Mouse (Mus musculus) testis, adult 2 months (tissue): ENCODE results near the gene Rogdi.

Experiments
- CTCF ChIP-seq: fragments of 200-500 bp; IDR thresholded peaks from 2 replicates; pipeline ENCODE4 v1.5.1; 2012; ENCODE audit warnings: low read depth, mild to moderate bottlenecking, inconsistent platforms, low read length, moderate library complexity; ENCODE audit not compliant: control insufficient read depth, insufficient read depth, insufficient replicate concordance
- POLR2A ChIP-seq: fragments of 200-500 bp; IDR thresholded peaks from 2 replicates; pipeline ENCODE4 v1.6.1; 2012; ENCODE audit warnings: low read depth, mild to moderate bottlenecking, inconsistent platforms, low read length, moderate library complexity; ENCODE audit not compliant: control insufficient read depth

DNA sequence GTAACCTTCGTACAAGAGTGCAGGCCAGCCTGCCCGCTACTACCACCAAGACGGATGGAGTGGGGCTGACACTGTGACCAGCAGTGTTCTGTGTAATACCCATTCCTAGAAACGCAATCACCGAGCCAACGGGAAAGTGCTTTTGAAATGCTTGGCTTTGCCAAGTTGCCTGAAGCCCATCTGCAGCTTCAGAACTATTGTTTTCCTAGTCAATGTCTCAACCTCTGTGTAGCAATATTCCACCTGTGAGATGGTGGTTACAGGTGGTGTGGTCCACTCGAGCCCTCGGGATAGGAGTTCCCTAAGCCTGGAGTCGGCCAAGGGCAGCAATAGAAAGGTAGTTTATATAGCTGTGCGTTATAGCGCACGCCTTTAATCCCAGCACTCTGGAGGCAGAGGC is 28.6 kb downstream of the Rogdi start:
- TF ChIP-seq POLR2A (no peak), CTCF (no peak)
